Mouse (Mus musculus) gastrocnemius, adult 8-10 months (tissue): Measurements from ENCODE around the gene Agbl4. TPM values are rescaled to one million over a fixed set of nuclear protein-coding genes. Genes with fewer than 3 reads are reported as not detected.
"Not testable (repeated sequence)": the region's sequence is repeated elsewhere in the genome, so short reads cannot be mapped to it uniquely, and the experiment has no call there.

ENCODE experiments used
- DNase-seq, 2 experiments: peaks; one replicate each; pipeline ENCODE4 v3.0.0; 2022; ENCODE audit warnings: low spot score in 2 of 2
- total RNA-seq, 4 experiments: library from RNA; stranded (reverse); gene quantifications; 2 replicates each; pipeline ENCODE4 v1.2.4; 2022

Agbl4 gene
- total RNA-seq, 4 experiments from 2014 or later: not detected

DNA sequence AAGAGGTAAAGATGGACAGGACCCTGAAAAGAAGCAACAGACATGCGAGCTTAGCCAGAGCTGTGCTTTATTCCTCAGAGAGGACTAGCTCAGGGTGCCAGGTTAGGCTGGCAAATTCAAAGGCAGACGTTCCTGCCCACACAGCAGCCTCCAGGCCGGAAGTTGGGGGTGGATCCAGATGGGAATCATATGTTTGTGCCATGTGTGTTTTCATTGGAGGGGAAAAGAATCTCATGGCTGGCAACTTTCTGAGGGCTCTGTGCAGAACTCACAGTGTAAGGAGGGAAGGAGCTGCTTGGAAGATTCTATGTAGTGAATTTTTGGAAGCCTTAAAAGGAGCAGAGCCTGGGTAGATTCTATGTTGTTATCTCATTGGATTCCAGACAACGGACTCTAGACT, 519.1 kb downstream of the Agbl4 start:
- DNase-seq: no peak

GRCm38 (mm10) chr4:110921013-110921412, 523.6 kb downstream of the Agbl4 start:
- no peak for DNase-seq

- DNase-seq: no peak
Measured at GRCm38 (mm10) chr4:111001641-111002040, 604.2 kb downstream of the Agbl4 start.

- no peak for DNase-seq
Measured at GRCm38 (mm10) chr4:111004719-111005479, 607.4 kb downstream of the Agbl4 start.

DNA sequence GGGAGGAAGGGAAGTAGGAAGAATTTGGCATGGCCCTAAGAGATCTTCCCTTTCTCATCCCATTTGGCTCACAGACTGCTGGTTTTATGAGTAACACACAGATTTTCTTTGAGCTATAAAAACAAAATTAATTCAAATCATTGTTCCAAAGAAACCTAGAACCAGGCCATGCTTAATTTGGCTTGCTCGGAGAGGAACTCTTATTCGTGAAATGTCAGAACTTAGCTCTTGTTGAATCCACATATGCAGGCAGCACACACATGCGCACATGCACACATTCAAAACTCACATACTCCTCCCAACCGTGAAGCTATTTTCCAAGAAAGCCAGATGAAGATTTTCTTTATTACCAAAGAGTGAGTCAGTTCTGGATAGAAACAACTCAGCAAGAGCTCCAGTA, 621.9 kb downstream of the Agbl4 start:
- DNase-seq: no peak

GRCm38 (mm10) chr4:111067330-111067729, 669.9 kb downstream of the Agbl4 start:
- no peak for DNase-seq

- DNase-seq: no peak
Measured at GRCm38 (mm10) chr4:111073738-111074497, 676.5 kb downstream of the Agbl4 start.

DNA sequence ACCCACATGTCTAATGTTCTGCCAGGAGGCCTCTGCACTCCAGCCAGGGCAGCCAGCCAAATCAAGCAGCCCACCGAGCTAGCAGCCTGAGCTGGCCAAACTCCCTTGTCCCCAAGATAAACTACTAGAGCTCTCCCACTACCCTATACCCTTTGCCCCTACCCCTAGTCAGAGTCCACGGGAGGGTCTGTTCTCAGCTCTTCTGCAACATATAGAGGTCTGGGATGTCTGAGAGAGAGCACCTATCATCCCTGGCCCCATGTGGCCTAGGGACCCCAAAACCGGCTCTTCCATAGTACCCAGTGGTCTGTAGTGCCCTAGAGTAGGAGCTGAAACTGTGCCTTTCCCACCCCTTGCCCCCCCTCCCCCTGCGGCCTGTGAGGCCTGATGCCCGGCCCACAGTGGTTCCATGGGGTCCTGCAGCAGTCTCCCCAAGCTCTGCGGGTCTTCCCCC, 677.3 kb downstream of the Agbl4 start:
- DNase-seq: no peak

GRCm38 (mm10) chr4:111077810-111078209, 680.3 kb downstream of the Agbl4 start:
- DNase-seq: no peak

DNA sequence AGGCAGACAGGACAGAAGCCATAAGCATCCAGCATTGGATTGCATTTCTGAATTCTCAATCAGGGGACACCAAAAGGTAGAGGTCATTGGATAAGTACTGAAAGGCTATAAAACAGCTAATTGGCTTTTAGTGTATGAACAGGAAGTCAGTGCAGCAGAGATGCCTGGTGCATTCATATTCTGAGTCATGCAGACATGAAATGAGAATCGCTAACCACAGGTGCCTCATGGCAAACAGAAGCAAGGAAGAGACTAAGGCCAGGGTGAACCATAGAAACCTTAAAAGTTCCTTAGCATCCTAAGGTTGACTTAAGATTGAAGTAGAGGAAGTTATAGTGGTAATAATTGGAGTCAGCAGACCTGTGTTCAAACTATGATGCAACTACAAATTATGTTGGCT, 687.9 kb downstream of the Agbl4 start:
- no peak for DNase-seq

- DNase-seq: no peak
Measured at GRCm38 (mm10) chr4:111136217-111137147, 739.0 kb downstream of the Agbl4 start.

DNA sequence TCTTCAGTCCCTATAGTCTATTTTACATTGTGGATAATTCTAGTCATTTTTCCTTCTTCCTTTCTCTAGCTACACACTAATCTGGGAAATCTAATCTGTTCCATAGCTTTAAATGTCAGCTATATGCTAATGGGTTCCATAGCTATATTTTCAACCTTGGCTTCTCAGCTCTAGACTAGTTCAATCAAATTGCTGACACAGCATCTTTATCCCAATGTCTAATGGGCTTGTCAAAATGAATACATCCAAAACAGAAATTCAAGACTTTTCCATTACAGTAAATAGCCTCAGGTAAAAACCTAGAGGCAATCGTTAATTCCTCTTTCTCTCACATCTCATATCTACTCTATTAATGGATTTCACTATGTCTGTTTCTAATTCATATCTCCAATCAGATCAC, 750.3 kb downstream of the Agbl4 start:
- DNase-seq: no peak

DNA sequence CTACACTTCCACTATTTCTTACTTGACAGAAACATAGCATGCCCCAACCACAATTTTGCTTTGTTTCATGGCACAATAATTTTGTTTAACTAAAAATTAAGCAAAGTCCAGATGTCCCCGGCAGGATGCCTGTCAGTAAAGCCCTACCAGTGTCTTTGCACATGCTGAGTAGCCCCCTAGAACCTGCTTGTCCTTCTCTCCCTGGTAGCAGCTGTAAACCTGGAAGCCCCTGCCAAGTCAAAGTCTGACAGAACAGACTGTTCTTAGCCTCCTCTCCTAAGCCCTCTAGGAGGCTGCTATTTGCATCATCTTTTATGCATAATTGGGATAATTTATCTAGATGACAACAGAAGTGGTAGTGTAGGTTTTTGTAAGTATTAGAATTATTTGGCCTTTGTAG, 758.4 kb downstream of the Agbl4 start:
- DNase-seq: no peak

GRCm38 (mm10) chr4:111181478-111181877, 784.0 kb downstream of the Agbl4 start:
- DNase-seq: no peak

DNA sequence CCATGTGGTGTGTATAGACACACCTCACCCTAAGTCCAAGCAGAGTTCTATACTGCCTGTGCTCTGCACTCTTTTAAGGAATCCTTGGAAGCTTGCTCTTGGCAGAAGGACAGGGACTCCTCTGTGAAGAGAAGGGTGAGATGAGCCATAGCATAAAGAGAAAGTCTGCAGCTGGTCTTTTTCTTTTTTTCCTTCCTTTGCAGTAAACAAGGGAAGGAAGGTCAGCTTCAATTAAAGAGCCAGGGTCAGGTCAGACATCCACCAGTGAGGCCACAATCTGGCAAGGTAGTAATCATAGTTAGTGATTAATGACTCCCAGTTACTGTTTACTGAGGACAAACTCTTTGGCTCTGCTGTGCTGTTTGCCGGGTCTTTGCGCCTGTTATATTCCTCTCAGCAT, 802.6 kb downstream of the Agbl4 start:
- no peak for DNase-seq

DNA sequence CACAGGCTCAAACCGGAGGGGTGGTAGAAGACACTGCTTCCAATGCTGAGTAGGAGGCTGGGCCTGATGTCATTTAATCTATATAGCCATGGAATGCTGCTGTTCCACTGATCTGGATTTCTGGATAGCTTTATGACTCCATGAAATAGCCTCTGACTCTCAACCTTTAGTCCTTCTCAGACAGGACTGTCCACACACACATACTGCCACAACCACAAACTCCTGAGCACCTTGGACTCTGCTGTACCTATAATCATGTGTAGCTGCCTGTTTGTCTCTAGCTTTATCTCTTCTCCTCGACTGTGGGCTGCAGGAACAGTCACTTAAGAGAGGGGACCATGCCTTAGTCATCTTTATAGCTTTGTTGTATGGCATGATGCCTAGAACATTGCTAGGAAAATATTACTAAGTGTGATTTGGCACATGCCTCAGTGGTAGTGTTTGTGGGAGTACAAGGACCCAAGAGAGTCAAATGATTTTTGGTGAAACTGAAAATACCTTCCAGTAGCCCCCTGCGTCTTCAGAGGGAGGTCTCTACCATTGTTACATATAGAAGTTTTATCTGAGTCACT, 817.8 kb downstream of the Agbl4 start:
- DNase-seq: no peak

DNA sequence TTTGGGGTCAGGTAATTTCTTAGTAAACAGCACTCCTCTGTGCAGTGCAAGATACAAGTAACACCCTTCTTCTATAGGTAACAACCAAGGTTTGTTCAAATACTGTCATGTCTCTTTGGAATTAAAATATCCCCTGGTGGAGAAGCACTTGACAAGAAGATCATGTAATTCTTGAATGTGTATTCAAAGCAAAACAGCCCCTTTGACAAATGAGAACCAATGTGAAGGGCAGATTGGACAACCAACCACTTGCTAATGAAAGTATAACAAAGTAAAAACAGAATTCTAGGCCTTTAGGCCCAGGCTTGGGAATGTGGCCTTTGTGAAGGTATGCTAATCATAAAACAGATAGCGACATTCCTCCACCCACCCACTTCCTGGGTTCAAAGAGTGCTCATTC, 821.6 kb downstream of the Agbl4 start:
- not testable (repeated sequence) for DNase-seq

GRCm38 (mm10) chr4:111219543-111219942, 822.1 kb downstream of the Agbl4 start:
- DNase-seq: not testable (repeated sequence)

- DNase-seq: no peak
Measured at GRCm38 (mm10) chr4:111233849-111234248, 836.4 kb downstream of the Agbl4 start.

DNA sequence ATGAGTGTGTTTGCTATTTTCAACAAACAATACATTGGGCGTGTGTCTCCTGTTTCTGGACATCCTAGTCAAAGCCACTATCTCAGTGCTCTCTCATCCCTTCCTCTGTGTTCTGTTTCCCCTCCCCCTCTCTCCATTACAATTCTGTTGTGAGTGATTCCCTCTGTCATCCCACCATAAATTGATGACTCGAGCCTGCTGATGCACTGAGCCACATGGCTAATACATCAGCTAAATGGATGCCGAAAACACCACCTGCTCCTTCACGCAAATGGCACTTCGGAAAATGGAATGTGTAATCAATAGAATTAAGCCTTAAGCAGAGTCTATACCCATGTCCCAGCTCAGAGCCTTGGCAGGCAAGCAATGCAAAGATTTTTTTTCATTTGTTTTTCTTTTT, 854.5 kb downstream of the Agbl4 start:
- DNase-seq: no peak

DNA sequence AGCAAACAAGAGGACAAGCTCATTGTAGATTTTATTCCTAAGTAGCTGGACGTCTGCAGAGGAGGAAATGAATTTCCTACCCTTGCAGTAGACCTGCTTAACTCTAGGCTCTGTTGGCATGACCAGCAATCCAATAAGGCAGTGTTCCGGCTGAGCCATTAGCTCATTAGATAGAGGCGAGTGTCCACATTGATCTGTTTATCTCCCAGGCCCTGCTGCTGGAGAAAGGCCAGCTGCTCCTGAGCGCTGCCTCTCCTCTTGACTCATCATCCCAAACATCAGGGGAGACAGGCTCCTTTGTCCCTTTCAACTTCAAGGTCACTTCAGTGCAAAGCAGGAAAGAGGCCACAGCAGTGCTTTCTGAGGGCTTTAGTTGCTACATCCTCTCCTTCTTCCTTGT, 858.0 kb downstream of the Agbl4 start:
- no peak for DNase-seq
